Mouse (Mus musculus) left cerebral cortex, adult 9 months (tissue): ENCODE data around the gene Utp14a.

Experiments used
- DNase-seq, 2 experiments: peaks; one replicate each; pipeline ENCODE4 v3.0.0; 2022; ENCODE audit warnings: low spot score in 2 of 2

Utp14a gene

GRCm38 (mm10) chrX:48311727-48312126 lies 55.1 kb downstream of the Utp14a start:
- DNase-seq, result no peak

GRCm38 (mm10) chrX:48314530-48315079 lies 57.9 kb downstream of the Utp14a start:
- peak; percentile 10 to 48 for DNase-seq

- DNase-seq, result no peak
Observed at GRCm38 (mm10) chrX:48317444-48317843, 60.8 kb downstream of the Utp14a start.

GRCm38 (mm10) chrX:48318194-48318593 lies 61.5 kb downstream of the Utp14a start:
- DNase-seq, result no peak
